Mouse (Mus musculus): ENCODE data around the gene Plekhf1.

The Plekhf1 gene

DNA sequence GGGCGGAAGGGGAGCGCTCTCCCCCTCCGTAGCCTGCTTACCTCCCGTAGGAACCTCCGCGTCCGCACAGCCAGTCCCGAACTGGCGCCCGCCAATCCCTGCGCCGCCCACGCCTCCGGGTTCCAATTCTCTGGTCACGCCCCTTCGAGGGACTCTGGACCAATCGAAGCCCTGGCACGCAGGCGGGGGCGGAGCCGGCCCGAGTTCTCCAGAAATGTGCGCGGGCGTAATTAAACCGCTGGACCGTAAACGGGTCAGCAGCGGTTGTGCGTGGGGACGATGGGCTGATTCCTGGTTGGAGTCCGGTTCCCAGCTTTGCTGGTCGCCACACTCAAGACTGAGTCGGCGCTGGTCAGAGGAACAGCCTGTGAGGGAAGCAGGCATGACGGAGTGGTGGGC is at the start of gene Plekhf1:
TSS of gene Plekhf1 (minus strand) at position 117 of the 399 bp plus-strand sequence.
- peak; percentile 82 for DNase-seq (ENCODE audit: low read depth)

DNA sequence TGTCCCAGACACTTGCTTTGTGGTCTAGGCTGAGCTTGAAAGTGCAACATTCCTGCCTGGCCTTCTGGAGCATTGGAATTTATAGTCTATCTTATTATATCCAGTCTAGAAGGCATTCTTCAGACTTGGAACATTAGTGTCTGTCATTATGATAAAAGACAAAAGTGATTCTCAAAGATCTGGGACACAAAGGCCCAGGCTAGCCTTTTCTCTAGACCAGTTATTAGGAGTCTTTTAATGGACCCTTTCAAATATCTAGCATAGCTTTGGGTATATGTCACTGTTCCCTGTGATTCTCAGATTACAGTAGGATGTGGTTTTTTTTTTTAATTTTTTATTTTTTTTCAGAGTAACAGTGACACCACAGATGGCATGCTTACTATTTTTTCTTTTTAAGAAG is 44.7 kb upstream of the Plekhf1 start:
- DNase-seq (ENCODE audit: low read depth), result no peak

DNA sequence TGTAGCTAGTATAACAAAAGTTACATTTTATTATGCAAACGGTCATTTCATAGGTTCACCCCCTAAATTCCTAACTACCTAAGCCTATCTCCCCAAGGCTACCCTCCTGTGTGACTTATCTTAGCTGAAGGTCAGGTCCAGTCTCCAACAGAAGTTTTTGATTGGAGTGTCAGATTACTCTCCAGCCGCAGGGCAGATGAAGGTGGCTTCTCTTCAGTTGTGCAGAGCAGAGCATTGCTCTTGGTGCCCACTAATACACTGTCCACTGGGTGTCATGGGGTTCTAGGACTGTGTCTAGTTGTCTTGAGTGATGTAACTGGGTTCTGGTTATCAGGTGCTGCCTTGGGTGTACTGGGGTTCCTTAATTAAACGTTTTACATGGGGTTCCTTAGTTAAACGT is 44.0 kb upstream of the Plekhf1 start:
- no peak for DNase-seq (ENCODE audit: low read depth)

- no peak for DNase-seq (ENCODE audit: low read depth)
Measured at GRCm38 (mm10) chr7:38271511-38271811, 43.6 kb upstream of the Plekhf1 start.

DNA sequence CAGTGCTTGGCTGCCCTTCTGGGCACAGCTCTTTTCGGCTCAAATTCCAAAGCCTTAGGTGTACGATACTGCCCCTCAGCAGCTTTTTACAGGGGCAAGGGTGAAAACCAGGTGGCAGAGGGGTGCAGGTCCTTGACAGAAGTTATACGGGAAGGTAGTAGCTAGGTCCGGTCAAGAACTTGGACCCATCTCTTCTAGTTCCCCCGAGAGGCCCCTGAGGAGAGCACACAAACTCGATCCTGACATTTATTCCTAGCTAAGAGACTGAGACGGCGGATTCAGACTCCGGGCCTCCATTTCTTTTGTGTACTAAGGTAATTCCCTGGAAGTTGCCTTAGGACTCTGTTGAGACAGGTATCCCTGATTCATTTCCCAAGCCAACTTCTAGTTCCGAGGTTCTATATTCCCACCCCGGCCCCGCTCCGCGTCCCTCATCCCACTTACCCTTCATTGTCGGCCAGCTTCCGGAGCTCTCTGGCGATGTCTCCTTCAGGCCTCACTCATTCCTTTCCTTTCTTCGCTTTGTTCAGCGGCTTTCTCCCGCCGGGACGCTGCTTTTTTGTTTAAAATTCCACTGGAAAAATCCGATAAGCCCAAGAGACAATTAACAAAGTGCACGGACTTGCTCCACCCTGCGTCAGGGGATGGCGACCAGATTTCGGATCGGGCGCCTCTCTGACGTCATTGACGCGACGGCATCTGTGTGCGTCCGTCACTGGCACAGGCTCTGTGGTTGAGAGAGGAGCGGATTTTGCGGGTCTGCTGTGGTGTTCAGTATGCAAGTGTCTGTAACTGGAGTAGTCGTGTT is 43.1 kb upstream of the Plekhf1 start, which contains the start of gene Pop4:
TSS of gene Pop4 (minus strand) at position 721 of the 808 bp plus-strand sequence.
- DNase-seq (ENCODE audit: low read depth), result peak; percentile 87

DNA sequence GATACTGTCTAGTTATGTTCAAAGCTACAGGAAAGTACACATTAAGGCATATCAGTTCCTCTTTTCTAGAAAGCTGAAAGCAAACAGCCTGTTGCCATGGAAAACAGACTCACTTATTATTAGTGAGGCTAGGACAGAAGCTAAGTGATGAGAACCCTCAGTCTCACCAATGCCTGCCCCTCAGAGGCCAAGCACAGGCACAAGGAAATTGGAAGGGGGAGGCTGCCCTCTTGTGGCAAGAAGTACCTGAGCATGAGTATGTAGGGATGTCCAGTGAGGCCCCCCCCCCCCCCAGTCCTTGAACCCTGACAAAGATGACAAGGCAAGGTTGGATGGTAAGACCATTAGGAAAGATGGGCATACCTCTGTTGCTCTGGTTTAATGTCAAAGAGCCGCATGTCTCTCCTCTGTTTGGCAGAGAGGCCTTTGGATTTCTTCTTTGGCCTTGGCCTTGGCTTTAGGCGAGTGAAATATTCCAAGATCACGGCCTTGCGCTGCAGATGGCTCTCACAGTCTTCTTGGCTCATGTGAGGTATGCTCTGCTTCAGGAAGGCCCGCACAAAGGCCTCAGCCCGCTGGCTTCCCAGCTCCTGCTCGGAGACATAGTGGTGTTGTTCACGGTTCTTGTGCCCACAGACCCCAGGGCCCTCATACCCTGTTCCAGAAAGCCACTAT is 39.3 kb upstream of the Plekhf1 start:
- DNase-seq (ENCODE audit: low read depth), result peak; percentile 45

DNA sequence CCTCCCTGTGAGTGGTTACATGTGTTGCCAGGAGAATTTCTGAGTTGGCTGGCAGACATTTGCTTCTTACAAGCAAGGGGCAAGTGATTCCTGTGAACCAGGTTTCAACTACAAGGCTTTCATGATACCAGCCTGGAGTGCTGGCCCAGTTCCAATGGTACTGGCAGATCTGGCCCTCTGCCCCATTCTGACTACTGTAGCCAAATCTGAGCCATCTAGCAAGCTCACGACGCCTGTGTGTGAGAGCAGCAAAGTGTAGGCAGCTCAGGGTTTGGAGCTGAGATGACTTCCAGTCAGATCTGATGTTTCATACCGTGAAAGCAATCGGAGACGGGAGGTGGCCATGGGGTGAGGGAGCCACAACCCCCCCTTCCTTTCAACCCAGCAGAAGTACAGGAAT is 34.6 kb upstream of the Plekhf1 start:
- DNase-seq (ENCODE audit: low read depth), result no peak

DNA sequence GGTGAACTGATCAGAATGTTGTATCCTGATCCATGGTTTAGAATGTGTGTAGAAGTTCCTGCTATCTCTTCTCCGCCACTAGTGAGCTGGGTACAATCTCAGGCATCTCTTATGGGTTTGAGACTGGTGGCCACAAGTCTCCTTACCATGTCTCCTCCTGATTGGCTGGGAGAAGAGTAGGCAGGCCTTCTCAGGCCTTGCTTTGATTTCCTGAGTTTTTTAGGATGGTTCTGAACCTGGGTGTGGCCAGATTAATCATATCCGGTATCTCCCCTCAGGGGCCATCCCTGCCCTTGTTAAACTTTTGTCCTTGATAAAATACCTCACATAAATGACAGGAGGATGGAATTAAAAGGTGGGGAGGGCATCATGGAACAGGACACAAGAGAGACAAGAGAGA is 31.8 kb upstream of the Plekhf1 start:
- no peak for DNase-seq (ENCODE audit: low read depth)

DNA sequence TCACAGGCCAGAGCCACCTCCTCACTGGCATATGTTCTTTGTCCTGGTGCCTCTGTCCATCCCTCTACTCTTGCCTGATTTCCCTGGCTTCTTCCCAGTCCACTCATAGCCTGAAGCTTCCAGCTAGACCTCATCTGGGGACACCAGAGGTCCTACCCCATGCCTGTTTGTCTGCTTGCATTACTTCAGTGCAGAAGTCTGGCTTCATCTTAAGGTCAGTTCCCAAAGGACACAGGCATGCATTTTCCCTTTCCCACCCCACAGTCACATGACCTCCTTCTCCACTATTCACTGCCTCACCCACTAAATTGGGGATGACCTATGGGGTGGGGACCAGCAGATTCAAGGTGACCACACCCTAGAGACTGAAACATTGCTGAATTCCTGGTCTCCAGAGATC is 25.6 kb upstream of the Plekhf1 start:
- no peak for DNase-seq (ENCODE audit: low read depth)

DNA sequence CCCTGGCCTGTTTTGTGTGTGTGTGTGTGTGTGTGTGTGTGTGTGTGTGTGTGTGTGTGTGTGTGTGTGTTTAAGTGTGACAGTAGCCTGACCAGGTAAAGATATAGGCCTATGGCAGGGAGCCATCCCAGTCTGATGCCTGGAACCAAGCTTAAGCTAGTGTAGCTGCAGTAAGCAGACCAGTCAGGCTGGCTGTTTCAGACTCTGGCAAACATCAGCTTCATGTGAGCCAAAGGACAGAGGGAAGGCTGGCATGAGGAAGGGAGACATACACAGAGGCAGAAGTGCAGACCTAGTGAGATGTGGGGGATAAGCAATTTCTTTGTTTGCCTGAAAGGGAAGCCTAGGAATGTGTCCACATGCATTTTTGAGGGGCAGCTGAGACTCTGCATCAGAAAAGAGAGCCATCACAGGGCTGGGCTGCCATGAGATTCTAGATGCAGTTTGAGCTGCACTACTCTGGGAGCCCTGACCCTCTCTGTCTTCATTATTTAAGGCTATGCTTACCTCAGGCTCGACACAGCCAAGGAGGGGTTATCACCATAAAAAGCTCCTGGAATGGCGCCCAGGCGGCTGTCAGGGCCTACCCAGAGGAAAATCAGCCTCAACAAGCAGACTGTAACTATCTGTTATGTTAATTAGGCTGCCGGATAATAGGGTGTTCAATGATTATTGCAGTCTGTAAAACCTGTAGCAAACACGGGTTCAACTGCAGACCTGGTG is 23.8 kb upstream of the Plekhf1 start:
- no peak for DNase-seq (ENCODE audit: low read depth)

DNA sequence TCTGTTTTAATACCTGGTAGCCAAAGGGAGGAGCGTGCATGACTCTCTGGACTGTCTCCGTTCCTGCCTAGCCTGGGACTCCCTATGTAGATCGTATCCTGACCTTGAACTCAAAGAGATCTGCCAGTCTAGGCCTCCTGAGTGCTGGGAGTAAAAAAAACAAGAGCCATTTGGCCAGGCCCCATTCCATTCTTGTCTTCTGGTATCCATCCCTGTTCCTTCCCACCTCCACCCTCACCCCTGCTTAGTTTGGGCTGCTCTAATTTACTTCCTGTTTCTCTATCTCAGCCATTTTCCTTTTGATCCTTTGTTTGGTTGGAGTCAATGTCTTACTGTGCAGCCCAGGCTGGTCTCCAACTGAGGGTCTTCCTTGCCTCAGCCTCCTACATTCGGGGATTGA is 14.6 kb upstream of the Plekhf1 start:
- DNase-seq (ENCODE audit: low read depth), result no peak

DNA sequence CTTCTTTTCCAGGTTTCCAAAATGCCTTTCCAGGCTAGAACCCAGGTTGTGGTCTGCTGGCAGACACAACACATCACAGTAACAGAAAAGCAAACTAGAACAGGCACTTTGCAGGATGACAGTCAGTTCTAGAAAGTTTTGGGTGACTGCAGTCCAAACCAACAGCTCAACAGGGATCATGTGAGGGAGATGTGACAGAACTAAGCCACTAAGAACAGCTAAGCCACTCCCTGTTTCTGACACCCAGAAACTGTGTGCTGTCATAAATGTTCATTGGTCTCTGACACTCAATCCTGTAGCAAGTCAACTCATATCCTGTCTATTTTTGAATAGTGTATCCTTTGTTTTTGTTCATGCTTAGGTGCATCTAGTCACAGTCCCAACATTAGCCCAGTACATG is 9.3 kb upstream of the Plekhf1 start:
- no peak for DNase-seq (ENCODE audit: low read depth)

DNA sequence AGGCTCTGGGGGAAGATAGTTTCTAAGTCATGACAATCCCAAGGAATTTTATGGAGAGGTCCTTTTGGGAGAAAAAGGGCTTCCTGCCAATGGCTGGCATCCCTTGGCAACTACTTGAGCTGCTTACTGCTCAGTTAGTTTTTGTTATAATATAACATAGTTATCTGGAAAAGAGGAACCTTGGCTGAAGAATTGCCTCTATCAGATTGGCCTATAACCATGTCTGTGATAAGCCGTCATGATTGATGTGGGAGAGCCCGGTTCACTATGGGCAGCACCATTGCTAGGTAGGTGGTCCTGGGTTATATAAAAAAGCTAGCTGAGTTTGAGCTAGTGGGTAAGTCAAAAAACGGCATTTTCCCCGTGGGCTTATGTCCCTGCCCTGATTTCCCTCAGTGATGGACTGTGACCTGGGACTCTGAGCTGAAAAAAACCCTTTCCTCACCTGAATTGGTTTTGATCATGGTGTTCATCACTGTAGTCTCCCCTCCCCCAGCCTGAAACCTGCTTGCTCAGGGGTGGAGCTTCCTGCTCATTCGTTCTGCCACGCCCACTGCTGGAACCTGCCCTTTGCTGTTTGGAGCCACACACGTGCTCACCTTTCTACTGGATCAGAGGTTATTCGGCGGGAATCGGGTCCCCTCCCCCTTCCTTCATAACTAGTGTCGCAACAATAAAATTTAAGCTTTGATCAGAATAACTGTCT is 8.7 kb upstream of the Plekhf1 start:
- no peak for DNase-seq (ENCODE audit: low read depth)

GRCm38 (mm10) chr7:38230285-38230684 is 2.5 kb upstream of the Plekhf1 start:
- no peak for DNase-seq (ENCODE audit: low read depth)

GRCm38 (mm10) chr7:38228329-38228728 is 513 bp upstream of the Plekhf1 start:
- no peak for DNase-seq (ENCODE audit: low read depth)

DNA sequence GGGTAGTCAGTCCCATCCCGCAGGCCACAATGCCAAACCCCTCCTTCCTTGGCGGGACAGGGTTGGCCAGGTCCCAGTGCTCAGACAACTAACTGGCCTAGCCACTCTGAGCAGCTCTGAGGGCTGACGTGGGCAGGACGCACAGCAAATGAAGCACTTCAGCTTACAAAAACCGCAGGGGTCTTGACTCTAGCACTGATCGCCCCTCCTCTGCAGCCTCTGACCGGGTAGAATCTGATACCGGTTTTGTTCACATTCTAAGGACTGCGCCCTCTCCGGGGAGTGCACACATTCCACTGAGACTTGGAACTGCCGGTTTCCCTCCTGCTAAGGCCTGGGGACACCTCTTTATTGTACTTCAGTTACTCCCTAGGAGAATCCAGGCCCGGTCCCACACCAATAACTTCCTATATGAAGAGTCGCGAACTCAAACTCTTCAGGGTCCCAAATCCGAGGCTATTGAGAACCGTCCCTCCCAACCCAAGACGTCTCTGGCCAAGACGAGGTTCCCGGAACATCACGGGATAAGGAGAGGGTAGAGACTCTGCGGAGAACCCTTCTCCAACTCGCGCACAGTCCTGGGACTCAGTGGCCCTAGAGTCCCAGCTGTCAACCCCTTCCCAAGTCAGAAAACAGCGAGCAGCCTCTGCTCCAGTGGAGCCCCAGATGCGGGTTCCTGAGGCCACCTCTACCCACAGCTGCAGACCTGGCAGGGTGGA is 476 bp downstream of the Plekhf1 start:
- DNase-seq (ENCODE audit: low read depth), result peak; percentile 33

GRCm38 (mm10) chr7:38226226-38226625 is 1.6 kb downstream of the Plekhf1 start:
- no peak for DNase-seq (ENCODE audit: low read depth)

- no peak for DNase-seq (ENCODE audit: low read depth)
Measured at GRCm38 (mm10) chr7:38224577-38225369, 3.0 kb downstream of the Plekhf1 start.

DNA sequence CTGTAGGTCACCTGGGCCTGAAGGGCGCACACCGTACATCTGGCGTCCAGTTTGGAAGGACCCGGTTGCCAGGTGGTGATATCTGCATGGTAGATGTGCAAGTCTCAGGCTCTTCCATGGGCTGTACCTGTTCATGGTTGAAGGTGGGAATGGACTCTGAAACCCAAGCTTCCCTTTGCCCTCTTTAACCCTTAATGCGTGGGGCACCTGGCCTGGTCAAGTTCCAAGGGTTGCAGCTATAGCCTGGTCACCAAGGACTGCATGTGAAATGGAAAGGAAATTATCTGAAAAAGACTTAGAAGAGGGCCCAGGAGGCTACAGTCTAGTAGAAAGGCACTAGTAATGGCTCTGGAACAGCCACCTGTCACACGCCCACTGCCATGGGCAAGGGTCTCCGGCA is 7.0 kb downstream of the Plekhf1 start:
- no peak for DNase-seq (ENCODE audit: low read depth)

GRCm38 (mm10) chr7:38219526-38219925 is 8.3 kb downstream of the Plekhf1 start:
- DNase-seq (ENCODE audit: low read depth), result no peak
